Mouse (Mus musculus) stomach, postnatal 0 days (tissue): ENCODE data around the gene Slc35g1.

ENCODE experiments used
- CTCF ChIP-seq: IDR thresholded peaks from 2 replicates; pipeline ENCODE4 v1.5.1; 2016; ENCODE audit warnings: antibody characterized with exemption, low read depth, mild to moderate bottlenecking, moderate library complexity
- EP300 ChIP-seq: optimal IDR thresholded peaks from 2 replicates; pipeline ENCODE3; 2016; ENCODE audit warnings: antibody characterized with exemption

DNA sequence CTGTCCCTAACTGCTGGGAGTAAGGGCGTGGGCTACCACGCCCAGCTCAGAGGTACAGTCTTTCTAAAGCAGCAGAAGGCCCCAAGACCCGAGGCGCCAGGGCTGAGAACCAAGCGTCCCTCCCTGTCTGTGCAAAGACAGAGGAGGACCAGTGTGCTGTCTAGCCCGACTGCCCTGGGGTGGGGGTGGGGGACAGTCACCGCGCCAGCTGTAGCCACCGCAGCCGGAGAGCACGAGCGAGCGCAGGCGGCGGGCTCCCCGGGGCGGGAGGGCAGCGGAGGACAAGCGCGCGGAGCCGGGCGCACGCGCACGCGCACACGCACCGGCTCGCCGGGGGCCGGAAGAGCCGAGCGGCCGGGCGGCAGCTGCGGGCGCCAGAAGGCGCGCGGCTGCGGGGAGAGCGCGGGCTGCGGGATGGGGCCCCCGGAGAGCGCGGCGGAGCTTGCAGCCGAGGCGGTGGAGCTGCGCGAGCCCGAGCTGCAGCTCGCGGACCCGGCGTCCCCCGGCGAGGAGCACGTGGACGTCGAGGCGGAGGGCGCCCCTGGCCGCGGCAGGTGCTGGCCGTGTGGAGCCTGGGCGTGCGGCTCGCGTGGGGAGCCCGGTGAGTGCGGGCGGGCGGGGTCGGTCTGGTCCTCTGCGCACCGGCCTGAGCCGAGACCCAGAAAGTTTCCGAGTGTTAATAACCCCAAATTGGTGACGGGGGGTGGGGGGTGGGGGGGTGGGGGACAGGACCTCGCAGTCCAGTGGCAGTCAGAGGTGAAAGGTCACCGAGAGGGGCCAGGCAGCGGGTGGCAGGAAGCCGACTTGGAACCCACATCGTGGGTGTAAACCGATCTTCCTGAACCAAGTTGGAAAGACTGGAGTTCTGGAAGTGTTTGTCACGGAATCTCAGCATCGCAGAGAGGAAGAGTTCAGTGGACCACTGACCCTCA lies at the start of gene Slc35g1:
- TF ChIP-seq CTCF = no peak
- no peak for TF ChIP-seq EP300
